Mouse (Mus musculus): ENCODE results near the gene Pde3b.
A peak's percentile ranks its signal among the peaks of the same experiment; 100 is the strongest.
"Not testable (repeated sequence)": the region's sequence is repeated elsewhere in the genome, so short reads cannot be mapped to it uniquely, and the experiment has no call there.

The Pde3b gene

GRCm38 (mm10) chr7:114414421-114415335, at the start of gene Pde3b:
Gene Pde3b, plus strand, starts transcription at chr7:114415281.
- peak; percentile 67 for DNase-seq

- DNase-seq: peak; percentile 59
These were observed 13.0 kb upstream of the Pde3b start for GRCm38 (mm10) chr7:114402130-114402529.

- DNase-seq: peak; percentile 44
These were observed 397 bp downstream of the Pde3b start for GRCm38 (mm10) chr7:114415336-114416020.

GRCm38 (mm10) chr7:114416021-114416845, 1.2 kb downstream of the Pde3b start:
- peak; percentile 41 for DNase-seq

GRCm38 (mm10) chr7:114419331-114419730, 4.2 kb downstream of the Pde3b start:
- not testable (repeated sequence) for DNase-seq

GRCm38 (mm10) chr7:114420918-114421317, 5.8 kb downstream of the Pde3b start:
- DNase-seq: no peak

- no peak for DNase-seq
These were observed 7.1 kb downstream of the Pde3b start for GRCm38 (mm10) chr7:114422224-114422623.

- no peak for DNase-seq
These were observed 14.7 kb downstream of the Pde3b start for GRCm38 (mm10) chr7:114429768-114430167.

GRCm38 (mm10) chr7:114431966-114432365, 16.9 kb downstream of the Pde3b start:
- no peak for DNase-seq

GRCm38 (mm10) chr7:114439726-114440125, 24.6 kb downstream of the Pde3b start:
- DNase-seq: no peak

GRCm38 (mm10) chr7:114440494-114440893, 25.4 kb downstream of the Pde3b start:
- no peak for DNase-seq

- DNase-seq: no peak
These were observed 37.8 kb downstream of the Pde3b start for GRCm38 (mm10) chr7:114452876-114453275.

GRCm38 (mm10) chr7:114453300-114453990, 38.4 kb downstream of the Pde3b start:
- DNase-seq: no peak

- DNase-seq: no peak
These were observed 39.8 kb downstream of the Pde3b start for GRCm38 (mm10) chr7:114454858-114455257.

- DNase-seq: no peak
These were observed 41.8 kb downstream of the Pde3b start for GRCm38 (mm10) chr7:114456904-114457303.

GRCm38 (mm10) chr7:114459909-114460308, 44.8 kb downstream of the Pde3b start:
- DNase-seq: no peak

GRCm38 (mm10) chr7:114461727-114462126, 46.6 kb downstream of the Pde3b start:
- DNase-seq: no peak

- DNase-seq: no peak
These were observed 51.3 kb downstream of the Pde3b start for GRCm38 (mm10) chr7:114466358-114466757.

GRCm38 (mm10) chr7:114472471-114472870, 57.4 kb downstream of the Pde3b start:
- no peak for DNase-seq

- no peak for DNase-seq
These were observed 59.8 kb downstream of the Pde3b start for GRCm38 (mm10) chr7:114474889-114475288.

GRCm38 (mm10) chr7:114477884-114478283, 62.8 kb downstream of the Pde3b start:
- DNase-seq: no peak

GRCm38 (mm10) chr7:114478901-114479300, 63.8 kb downstream of the Pde3b start:
- DNase-seq: no peak

All from cerebellum, adult 11 months (tissue).